Mouse (Mus musculus) central nervous system, embryonic 14 days (tissue): ENCODE data around the gene Srprb. TPM values are rescaled to one million over a fixed set of nuclear protein-coding genes. Genes with fewer than 3 reads are reported as not detected.

Experiments used
- polyA plus RNA-seq: library from polyadenylated mRNA; depleted of rRNA; stranded (reverse); fragments of >200 nt; gene quantifications from 2 replicates; pipeline ENCODE4 v1.2.3, GENCODE M21; 2012; rRNA removed

The Srprb gene
- 52.3 and 55.7 TPM in 2 replicates for polyA plus RNA-seq

GRCm38 (mm10) chr9:103201561-103202260 lies at the start of gene Srprb:
Gene Srprb (minus strand): TSS chr9:103202137.

GRCm38 (mm10) chr9:103230151-103230951 lies 28.4 kb upstream of the Srprb start, which contains the start of the genes Gm20425 and Trf:
Gene Gm20425 (minus strand): TSS chr9:103230307.
Gene Trf (minus strand): TSS chr9:103230444.

Other genes starting within 250 kb of the Srprb start
- gene Slco2a1, start 213.4 kb downstream of the Srprb start, polyA plus RNA-seq: 1.1 and 2.4 TPM in 2 replicates
- gene Rab6b, start 90.3 kb downstream of the Srprb start, polyA plus RNA-seq: 66.3 and 82.1 TPM in 2 replicates
- gene Gm20425, start 28.2 kb upstream of the Srprb start, polyA plus RNA-seq: not detected in 2 replicates
- 12.3 and 14.5 TPM in 2 replicates for gene Trf, start 28.3 kb upstream of the Srprb start, polyA plus RNA-seq
- 0.59 and 0.79 TPM in 2 replicates for gene 1300017J02Rik, start 102.9 kb upstream of the Srprb start, polyA plus RNA-seq
- 46.2 and 54.2 TPM in 2 replicates for gene Topbp1, start 103.1 kb upstream of the Srprb start, polyA plus RNA-seq
- gene Cdv3, start 163.7 kb upstream of the Srprb start, polyA plus RNA-seq: 70.8 and 71.7 TPM in 2 replicates